Mouse (Mus musculus) ES-E14 (cell line): ENCODE data around the gene Kcnh1. TPM values are rescaled to one million over a fixed set of nuclear protein-coding genes. Genes with fewer than 3 reads are reported as not detected.

Experiments used
- DNase-seq: peaks from one replicate; pipeline ENCODE4 v3.0.0-alpha.2; 2013; ENCODE audit warnings: low read depth, low spot score
- H3K27ac ChIP-seq: 2 replicates; pipeline ENCODE4 v1.5.1; 2012; ENCODE audit warnings: low read depth, mild to moderate bottlenecking, low read length, moderate library complexity, mixed read lengths; ENCODE audit not compliant: poor library complexity, insufficient read depth, severe bottlenecking
- H3K36me3 ChIP-seq: 2 replicates; pipeline ENCODE4 v1.6.1; 2012; ENCODE audit warnings: mild to moderate bottlenecking, low read length, moderate library complexity, mixed read lengths; ENCODE audit not compliant: control insufficient read depth, poor library complexity, insufficient read depth, severe bottlenecking
- H3K4me1 ChIP-seq, 2 experiments: fragments of 150-350 bp in 1 of 2; sonication (generic) in 1 of 2; 2 replicates each; pipeline ENCODE4 v1.6.1; 2012; ENCODE audit warnings: low read length in 2 of 2, mild to moderate bottlenecking in 1 of 2, mixed read lengths in 1 of 2; ENCODE audit not compliant: control insufficient read depth in 2 of 2, insufficient read depth in 2 of 2, poor library complexity in 1 of 2
- H3K4me3 ChIP-seq, 2 experiments: fragments of 150-350 bp in 1 of 2; sonication (generic) in 1 of 2; 2 replicates each; pipeline ENCODE4 v1.5.1; 2012; ENCODE audit warnings: low read length in 2 of 2, low read depth in 1 of 2, mild to moderate bottlenecking in 1 of 2, mixed read lengths in 1 of 2; ENCODE audit not compliant: insufficient read depth in 1 of 2, poor library complexity in 1 of 2, severe bottlenecking in 1 of 2
- H3K9ac ChIP-seq: 2 replicates; pipeline ENCODE4 v1.6.1; 2012; ENCODE audit warnings: low read depth, mild to moderate bottlenecking, low read length, mixed read lengths; ENCODE audit not compliant: poor library complexity, insufficient read depth, severe bottlenecking
- H3K9me3 ChIP-seq: fragments of 150-350 bp; sonication (generic); 2 replicates; pipeline ENCODE4 v1.6.1; 2012; ENCODE audit warnings: low read depth, mild to moderate bottlenecking, low read length; ENCODE audit not compliant: control insufficient read depth, insufficient read depth
- CHD2 ChIP-seq: IDR thresholded peaks from 2 replicates; pipeline ENCODE4 v1.6.1; 2014; ENCODE audit warnings: mild to moderate bottlenecking, low read depth, low read length, inconsistent platforms
- HCFC1 ChIP-seq: IDR thresholded peaks from 2 replicates; pipeline ENCODE4 v1.6.1; 2012; ENCODE audit warnings: low read length, inconsistent platforms, borderline replicate concordance; ENCODE audit not compliant: insufficient read depth
- MAFK ChIP-seq: IDR thresholded peaks from 2 replicates; pipeline ENCODE4 v1.6.1; 2014; ENCODE audit warnings: mild to moderate bottlenecking, low read depth, low read length, inconsistent platforms; ENCODE audit not compliant: insufficient read depth
- ZC3H11A ChIP-seq: IDR thresholded peaks from 2 replicates; pipeline ENCODE4 v1.6.1; 2012; ENCODE audit warnings: low read depth, mild to moderate bottlenecking, inconsistent platforms, low read length, borderline replicate concordance
- ZNF384 ChIP-seq: IDR thresholded peaks from 2 replicates; pipeline ENCODE4 v1.6.1; 2012; ENCODE audit warnings: low read depth, low read length, inconsistent platforms
- in situ Hi-C, 2 experiments: fragments of 600-800 bp; cut with MboI; formaldehyde crosslinking; loops; one replicate each; pipeline ENCODE4 v1.15.1; 2025; ENCODE audit warnings: low sequenced_read_pairs in 2 of 2, inconsistent platforms in 1 of 2; ENCODE audit not compliant: unreplicated experiment in 2 of 2
- total RNA-seq: library from RNA; depleted of rRNA; stranded (reverse); fragments of 300-350 nt; gene quantifications from 2 replicates; pipeline ENCODE4 v1.2.3, GENCODE M21; 2012

Gene Kcnh1
- total RNA-seq, 1 experiment = 0.71 TPM

DNA sequence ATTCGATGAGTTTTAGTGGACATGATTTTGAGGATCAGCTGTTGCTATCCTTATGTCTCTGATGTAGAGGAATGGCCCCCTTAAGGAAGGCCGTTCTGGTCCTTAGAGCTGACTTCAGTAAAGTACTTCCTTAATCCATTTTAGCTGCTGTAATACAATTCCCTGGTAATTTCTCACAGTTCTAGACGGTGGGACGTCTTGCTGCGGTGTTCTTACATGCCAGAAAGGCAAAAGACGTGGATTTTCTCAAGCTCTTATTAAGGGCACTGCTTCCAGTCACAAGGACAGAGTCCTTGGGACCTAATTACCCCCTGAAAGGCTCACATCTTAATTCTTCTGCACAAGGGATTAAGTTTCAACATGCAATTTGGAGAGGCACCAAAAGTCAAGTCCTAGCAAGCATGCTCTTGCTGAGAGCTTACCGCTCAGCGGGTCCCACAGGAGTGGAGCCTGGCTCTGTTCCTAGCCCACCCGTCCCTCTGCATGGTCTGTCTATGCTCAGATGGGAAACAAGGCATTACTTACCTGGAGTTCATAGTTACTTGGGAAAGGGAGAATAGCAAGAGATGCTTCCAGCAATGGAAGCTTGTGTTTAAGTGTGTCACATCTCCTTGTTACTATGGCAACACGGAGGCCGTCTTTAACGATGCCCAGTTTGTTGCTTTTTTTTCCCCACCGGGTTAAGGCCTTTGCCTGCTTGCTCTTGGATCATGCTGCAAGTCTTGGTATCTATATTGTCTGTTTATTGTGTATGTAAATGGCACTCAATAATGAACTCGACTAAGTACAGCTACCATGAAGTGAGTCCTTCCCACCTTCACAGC is 209.3 kb downstream of the Kcnh1 start:
- Histone ChIP-seq H3K27ac (no peak overlapping the region), H3K9me3 (no peaks in the 10 kb centered on the region), H3K4me1 (no peaks in the 10 kb centered on the region), H3K36me3 (no peaks in the 10 kb centered on the region), H3K9ac (no peak overlapping the region), H3K4me3 (no peak overlapping the region)
- TF ChIP-seq ZNF384 (no peak), CHD2 (no peak), HCFC1 (no peak), MAFK (no peak), ZC3H11A (no peak)
- in situ Hi-C loops = no loop called here
- DNase-seq = no peak

DNA sequence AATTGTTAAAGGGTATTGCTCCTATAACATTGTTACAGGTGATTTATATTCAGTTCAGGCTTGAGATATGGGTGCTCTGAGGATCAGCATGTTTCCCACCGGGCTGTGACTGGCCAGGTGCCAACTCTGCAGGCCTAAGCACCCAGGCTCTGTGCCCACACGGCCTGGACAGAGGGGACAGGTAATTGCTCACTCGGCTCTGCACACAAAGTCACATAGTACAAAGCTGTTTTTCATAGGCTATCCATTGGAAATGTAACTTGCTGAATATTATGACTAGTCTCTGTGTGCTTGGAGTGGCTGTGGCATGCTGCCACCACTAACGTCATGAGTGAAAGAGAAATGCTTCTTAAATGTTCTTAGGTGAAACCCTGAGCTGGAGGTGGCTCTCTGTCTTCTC is 210.4 kb downstream of the Kcnh1 start:
- DNase-seq = no peak
- in situ Hi-C loops = no loop called here
- Histone ChIP-seq H3K4me3 (no peak overlapping the region), H3K36me3 (no peaks in the 10 kb centered on the region), H3K4me1 (no peaks in the 10 kb centered on the region), H3K9me3 (no peaks in the 10 kb centered on the region), H3K27ac (no peak overlapping the region), H3K9ac (no peak overlapping the region)
- TF ChIP-seq HCFC1 = no peak
- TF ChIP-seq ZNF384 = no peak
- no peak for TF ChIP-seq CHD2
- TF ChIP-seq MAFK = no peak
- no peak for TF ChIP-seq ZC3H11A

DNA sequence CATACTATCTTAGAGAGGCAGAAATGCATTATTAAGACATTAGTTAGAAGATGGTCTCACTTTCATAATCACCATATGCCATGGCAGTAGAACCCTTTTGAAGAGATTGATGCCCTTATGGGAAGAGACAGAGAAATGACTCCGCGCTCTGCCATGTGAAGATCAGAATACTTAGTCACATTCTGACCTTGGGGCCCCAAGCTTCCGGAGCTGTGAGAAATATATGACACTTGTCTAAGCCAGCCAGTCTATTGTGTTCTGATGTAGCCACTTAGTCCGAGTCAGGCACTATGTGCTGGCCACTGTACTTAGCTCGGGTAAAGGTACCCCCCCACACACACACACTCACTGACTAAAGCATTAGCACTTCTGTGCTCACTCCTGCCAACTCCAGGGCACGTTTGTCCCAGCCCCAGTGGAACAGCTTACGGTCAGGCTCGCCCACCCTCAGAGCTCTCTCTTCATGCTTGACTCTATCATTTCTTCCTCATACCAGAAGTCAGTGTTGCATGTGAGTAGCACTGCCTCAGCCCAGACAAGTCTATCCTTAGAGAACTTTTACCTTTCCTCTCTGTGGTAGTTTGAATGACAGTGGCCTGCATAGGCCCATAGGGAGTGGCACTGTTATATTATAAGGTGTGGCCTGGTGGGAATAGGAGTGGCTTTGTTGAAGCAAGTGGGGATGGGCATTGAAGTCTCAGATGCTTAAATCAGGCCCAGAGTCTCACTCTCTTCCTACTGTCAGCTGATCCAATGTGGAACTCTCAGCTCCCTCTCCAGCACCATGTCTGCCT is 212.5 kb downstream of the Kcnh1 start:
- in situ Hi-C loops = no loop called here
- DNase-seq = no peak
- H3K4me1 ChIP-seq = no peaks in the 10 kb centered on the region
- no peak overlapping the region for H3K27ac ChIP-seq
- H3K9ac ChIP-seq = no peak overlapping the region
- no peak for TF ChIP-seq ZNF384
- TF ChIP-seq MAFK = no peak
- no peak for TF ChIP-seq ZC3H11A
- no peak for TF ChIP-seq CHD2
- TF ChIP-seq HCFC1 = no peak
- H3K4me3 ChIP-seq = no peak overlapping the region
- no peaks in the 10 kb centered on the region for H3K9me3 ChIP-seq
- H3K36me3 ChIP-seq = no peaks in the 10 kb centered on the region

DNA sequence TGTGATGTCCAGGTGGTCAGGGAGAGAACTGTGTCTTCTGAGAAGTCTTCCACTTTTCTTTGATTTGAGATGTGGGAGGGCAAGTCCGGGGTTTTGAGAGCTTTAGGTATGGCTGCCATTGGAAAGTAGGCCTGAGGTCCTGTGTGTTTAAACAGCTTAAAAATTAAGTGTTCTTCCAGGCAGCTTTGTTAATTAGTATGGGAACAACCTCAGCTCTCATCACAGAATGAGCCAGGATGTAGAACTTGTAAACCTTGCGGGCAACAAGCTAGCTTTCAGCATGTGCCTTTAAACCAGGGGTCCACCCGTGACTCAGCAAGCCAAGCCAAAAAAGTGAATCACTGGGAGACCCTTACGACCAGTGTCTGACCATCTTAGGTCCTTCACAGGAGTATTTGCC is 214.6 kb downstream of the Kcnh1 start:
- no peak overlapping the region for H3K27ac ChIP-seq
- no peak for TF ChIP-seq CHD2
- no peak for TF ChIP-seq MAFK
- TF ChIP-seq HCFC1 = no peak
- no peak for TF ChIP-seq ZNF384
- TF ChIP-seq ZC3H11A = no peak
- no peak for DNase-seq
- H3K9ac ChIP-seq = no peak overlapping the region
- no peak overlapping the region for H3K4me3 ChIP-seq
- H3K9me3 ChIP-seq = no peaks in the 10 kb centered on the region
- no peaks in the 10 kb centered on the region for H3K4me1 ChIP-seq
- in situ Hi-C loops = no loop called here
- H3K36me3 ChIP-seq = no peaks in the 10 kb centered on the region
